Mouse (Mus musculus) cortical plate, adult 2 months (tissue): Measurements from ENCODE around the gene Hcn1. TPM values are rescaled to one million over a fixed set of nuclear protein-coding genes. Genes with fewer than 3 reads are reported as not detected.

Experiments
- H3K27ac ChIP-seq: fragments of 200-500 bp; 2 replicates; pipeline ENCODE4 v1.5.1; 2012; ENCODE audit warnings: low read length, control low read depth, inconsistent platforms; ENCODE audit not compliant: insufficient read depth
- H3K4me1 ChIP-seq: fragments of 200-500 bp; 2 replicates; pipeline ENCODE4 v1.6.1; 2011; ENCODE audit warnings: low read length; ENCODE audit not compliant: control insufficient read depth, insufficient read depth
- H3K4me3 ChIP-seq: fragments of 200-500 bp; 2 replicates; pipeline ENCODE4 v1.5.1; 2011; ENCODE audit warnings: mild to moderate bottlenecking, low read length, control low read depth; ENCODE audit not compliant: insufficient read depth
- CTCF ChIP-seq: fragments of 200-500 bp; IDR thresholded peaks from 2 replicates; pipeline ENCODE4 v1.5.1; 2011; ENCODE audit warnings: mild to moderate bottlenecking, control low read depth, low read length; ENCODE audit not compliant: insufficient read depth; ENCODE audit errors: extremely low read depth
- POLR2A ChIP-seq: fragments of 200-500 bp; IDR thresholded peaks from 2 replicates; pipeline ENCODE4 v1.6.1; 2011; ENCODE audit warnings: mild to moderate bottlenecking, low read length, control low read depth; ENCODE audit not compliant: insufficient read depth; ENCODE audit errors: extremely low read depth
- polyA plus RNA-seq: library from polyadenylated mRNA; depleted of rRNA; stranded (reverse); fragments of >200 nt; gene quantifications from 2 replicates; pipeline ENCODE4 v1.2.3, GENCODE M21; 2012

Gene Hcn1
- polyA plus RNA-seq, 1 experiment, result 11.9 TPM

GRCm38 (mm10) chr13:118028662-118029061 is 426.5 kb downstream of the Hcn1 start:
- Histone ChIP-seq H3K4me1 (no peaks in the 10 kb centered on the region), H3K27ac (no peak overlapping the region), H3K4me3 (no peak overlapping the region)
- TF ChIP-seq CTCF (no peak), POLR2A (no peak)

GRCm38 (mm10) chr13:118029579-118029978 is 427.5 kb downstream of the Hcn1 start:
- H3K4me3 ChIP-seq, result no peak overlapping the region
- H3K4me1 ChIP-seq, result no peaks in the 10 kb centered on the region
- TF ChIP-seq POLR2A, result no peak
- TF ChIP-seq CTCF, result no peak
- H3K27ac ChIP-seq, result no peak overlapping the region

- TF ChIP-seq POLR2A (no peak), CTCF (no peak)
These were observed 433.5 kb downstream of the Hcn1 start for GRCm38 (mm10) chr13:118035598-118035997.

More at GRCm38 (mm10) chr13:118035598-118035997, 433.5 kb downstream of the Hcn1 start:
- Histone ChIP-seq H3K27ac (no peak overlapping the region), H3K4me3 (no peak overlapping the region), H3K4me1 (no peaks in the 10 kb centered on the region)
